ENCODE assay signal across 8 mouse cellular contexts in the genomic region with DNA sequence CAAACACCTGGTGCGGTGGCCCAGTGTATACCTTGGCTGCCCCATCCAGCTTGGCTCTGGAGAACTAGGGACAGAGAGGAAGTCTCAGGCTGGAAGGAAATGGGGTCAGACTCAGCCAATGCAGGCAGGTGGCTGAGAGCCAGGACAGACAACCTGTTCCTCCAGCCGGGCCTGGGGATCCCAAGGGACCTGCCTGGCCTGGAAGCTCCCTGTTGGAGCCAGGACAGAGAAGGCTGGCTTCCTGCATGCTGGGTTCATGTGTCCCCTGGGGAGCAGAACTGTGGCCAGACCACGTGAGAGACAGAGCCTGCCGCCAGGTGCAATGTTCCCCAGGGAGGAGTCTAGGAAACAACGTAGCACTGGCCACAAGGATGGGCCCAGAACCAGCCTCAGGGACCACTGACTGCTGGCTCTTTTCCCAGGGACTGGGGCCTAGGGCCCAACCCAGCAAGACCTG. TPM values are rescaled to one million over a fixed set of nuclear protein-coding genes. Genes with fewer than 3 reads are reported as not detected.
DNase-seq lines count a peak whose midpoint lies in the region; ATAC-seq lines count a peak whose summit lies in the region.

No protein-coding gene starts in this region.

- no peak overlapping the region for H3K4me2 ChIP-seq in hindbrain, embryonic 11.5 days (replicated peaks; ENCODE audit: low read depth, low read length)
- no peak overlapping the region for H3K4me2 ChIP-seq in hindbrain, embryonic 14.5 days (replicated peaks)
- H3K4me2 ChIP-seq in intestine, embryonic 16.5 days (ENCODE audit: low read depth, low read length) = no peak overlapping the region
- no peak overlapping the region for H3K4me2 ChIP-seq in neural tube, embryonic 15.5 days

- no peak overlapping the region for H3K27ac ChIP-seq in hindbrain, embryonic 11.5 days (ENCODE audit: low read depth, low read length)
- H3K27ac ChIP-seq in hindbrain, embryonic 14.5 days = no peak overlapping the region
- peak overlapping the region; percentile 1; the same call in 1 of the 2 replicates for H3K27ac ChIP-seq in intestine, embryonic 16.5 days (ENCODE audit: low read length)
- 0 out of 2 replicates have a peak overlapping the region, but pooled peaks have one; percentile 11 for H3K27ac ChIP-seq in neural tube, embryonic 15.5 days (replicated peaks)

- no peak overlapping the region for H3K4me3 ChIP-seq in hindbrain, embryonic 11.5 days (ENCODE audit: low read depth, low read length)
- no peak overlapping the region for H3K4me3 ChIP-seq in hindbrain, embryonic 14.5 days (replicated peaks; ENCODE audit: low read length)
- no peak overlapping the region for H3K4me3 ChIP-seq in intestine, embryonic 16.5 days (ENCODE audit: low read length)
- H3K4me3 ChIP-seq in neural tube, embryonic 15.5 days (replicated peaks) = no peak overlapping the region

- H3K9ac ChIP-seq in hindbrain, embryonic 11.5 days (ENCODE audit: low read depth, low read length) = no peak overlapping the region
- no peak overlapping the region for H3K9ac ChIP-seq in hindbrain, embryonic 14.5 days
- no peak overlapping the region for H3K9ac ChIP-seq in intestine, embryonic 16.5 days (ENCODE audit: low read depth, low read length)
- no peak overlapping the region for H3K9ac ChIP-seq in neural tube, embryonic 15.5 days (replicated peaks)

- DNase-seq in hindbrain, embryonic 11.5 days (ENCODE audit: low spot score) = no peak
- DNase-seq in hindbrain, embryonic 14.5 days (ENCODE audit: low spot score) = no peak
- peak; percentile 55 to 70 for DNase-seq in adrenal gland, adult 18-20 months (ENCODE audit: low spot score in 2 of 2)
- peak; percentile 96 to 97 for DNase-seq in gastrocnemius, adult 8-10 months (ENCODE audit: low spot score in 2 of 2)
- no peak for DNase-seq in right cerebral cortex, postnatal 14 days
- no peak for DNase-seq in layer of hippocampus, adult 8-10 months (ENCODE audit: low spot score in 2 of 2)

- 78% methylated on average over 5 of the region's 5 CpGs for WGBS in hindbrain, embryonic 11.5 days
- WGBS in hindbrain, embryonic 14.5 days = 52% methylated on average over 5 of the region's 5 CpGs
- 63% methylated on average over 5 of the region's 5 CpGs for WGBS in intestine, embryonic 16.5 days
- 42% methylated on average over 5 of the region's 5 CpGs for WGBS in neural tube, embryonic 15.5 days

- H3K36me3 ChIP-seq in hindbrain, embryonic 11.5 days (ENCODE audit: control insufficient read depth, insufficient read depth, low read length) = 0 out of 2 replicates have a peak, but pooled peaks cover 12% of the 10 kb centered on the region
- peaks cover 66% of the 10 kb centered on the region for H3K36me3 ChIP-seq in hindbrain, embryonic 14.5 days (replicated peaks; ENCODE audit: control insufficient read depth, insufficient read depth)
- peaks cover 13% of the 10 kb centered on the region for H3K36me3 ChIP-seq in intestine, embryonic 16.5 days (ENCODE audit: control insufficient read depth, insufficient read depth, low read length)
- H3K36me3 ChIP-seq in neural tube, embryonic 15.5 days = peaks cover 56% of the 10 kb centered on the region

- no peaks in the 10 kb centered on the region for H3K9me3 ChIP-seq in hindbrain, embryonic 11.5 days (ENCODE audit: control insufficient read depth, low read length)
- H3K9me3 ChIP-seq in hindbrain, embryonic 14.5 days (ENCODE audit: control insufficient read depth, low read length) = no peaks in the 10 kb centered on the region
- no peaks in the 10 kb centered on the region for H3K9me3 ChIP-seq in intestine, embryonic 16.5 days (ENCODE audit: control insufficient read depth, low read length)
- no peaks in the 10 kb centered on the region for H3K9me3 ChIP-seq in neural tube, embryonic 15.5 days (replicated peaks)

- no peaks in the 10 kb centered on the region for H3K27me3 ChIP-seq in hindbrain, embryonic 11.5 days (ENCODE audit: control insufficient read depth, insufficient read depth, low read length)
- no peaks in the 10 kb centered on the region for H3K27me3 ChIP-seq in hindbrain, embryonic 14.5 days (ENCODE audit: control insufficient read depth, insufficient read depth, low read length)
- no peaks in the 10 kb centered on the region for H3K27me3 ChIP-seq in intestine, embryonic 16.5 days (replicated peaks; ENCODE audit: control insufficient read depth, insufficient read depth, low read length)
- no peaks in the 10 kb centered on the region for H3K27me3 ChIP-seq in neural tube, embryonic 15.5 days (replicated peaks)

- peak; percentile 22; the same call in 1 of the 2 replicates for ATAC-seq in hindbrain, embryonic 11.5 days (ENCODE audit: low FRiP score)
- no peak for ATAC-seq in hindbrain, embryonic 14.5 days (ENCODE audit: low FRiP score)
- ATAC-seq in intestine, embryonic 16.5 days = peak; percentile 75
- no peak for ATAC-seq in neural tube, embryonic 15.5 days (ENCODE audit: low FRiP score)

- H3K4me1 ChIP-seq in hindbrain, embryonic 11.5 days (replicated peaks; ENCODE audit: control insufficient read depth, insufficient read depth, low read length) = no peaks in the 10 kb centered on the region
- no peaks in the 10 kb centered on the region for H3K4me1 ChIP-seq in hindbrain, embryonic 14.5 days (replicated peaks; ENCODE audit: control insufficient read depth, insufficient read depth, low read length)
- no peaks in the 10 kb centered on the region for H3K4me1 ChIP-seq in intestine, embryonic 16.5 days (ENCODE audit: control insufficient read depth, insufficient read depth, low read length)
- H3K4me1 ChIP-seq in neural tube, embryonic 15.5 days = peaks cover 19% of the 10 kb centered on the region; the same call in 1 of the 2 replicates

RNA-seq across cellular contexts. Expression of a gene that starts 37.1 kb away (rescaled TPM):
- polyA plus RNA-seq in hindbrain, embryonic 11.5 days (2014; fragmentation: Nextera tagmentation; extraction: Ambion mirVana) = 7.8 and 9.2 TPM in 2 replicates
- polyA plus RNA-seq in hindbrain, embryonic 14.5 days (2014; fragmentation: Nextera tagmentation; extraction: Ambion mirVana) = 5.8 and 6.4 TPM in 2 replicates
- total RNA-seq in adrenal gland, adult 18-20 months (2021) = 1 to 10 TPM; 2.9 to 6.3 TPM
- total RNA-seq in gastrocnemius, adult 8-10 months (2022) = under 1 TPM in 1 of 4 experiments, not detected in 3; 0.19 TPM
- polyA plus RNA-seq in intestine, embryonic 16.5 days (2015; fragmentation: Nextera tagmentation; extraction: Ambion mirVana) = 1.5 and 1.7 TPM in 2 replicates
- 6.7 and 7.7 TPM in 2 replicates for polyA plus RNA-seq in neural tube, embryonic 15.5 days (2015; fragmentation: Nextera tagmentation; extraction: Ambion mirVana)
- total RNA-seq in layer of hippocampus, adult 8-10 months (2022) = under 1 TPM in 3 of 4 experiments, not detected in 1; 0.37 to 0.66 (median 0.45) TPM

Comparison
In these comparisons a context has a peak if more than half of its experiments do, and no peak if none do; other contexts are left out.
1. ATAC-seq: peak in hindbrain, embryonic 11.5 days (single experiment) and intestine, embryonic 16.5 days (single experiment); none in hindbrain, embryonic 14.5 days (single experiment) and neural tube, embryonic 15.5 days (single experiment).
2. DNase-seq: peak in adrenal gland, adult 18-20 months (2 of 2) and gastrocnemius, adult 8-10 months (2 of 2); none in hindbrain, embryonic 11.5 days (single experiment), hindbrain, embryonic 14.5 days (single experiment), right cerebral cortex, postnatal 14 days (single experiment) and layer of hippocampus, adult 8-10 months (0 of 2).
3. H3K27ac ChIP-seq: peak in intestine, embryonic 16.5 days (single experiment) and neural tube, embryonic 15.5 days (single experiment); none in hindbrain, embryonic 11.5 days (single experiment) and hindbrain, embryonic 14.5 days (single experiment).